Mouse (Mus musculus): ENCODE results near the gene Klra5. TPM values are rescaled to one million over a fixed set of nuclear protein-coding genes. Genes with fewer than 3 reads are reported as not detected.
"Not testable (repeated sequence)": the region's sequence is repeated elsewhere in the genome, so short reads cannot be mapped to it uniquely, and the experiment has no call there.

Gene Klra5
- polyA plus RNA-seq (2015; fragmentation: Nextera tagmentation; extraction: Ambion mirVana), result not detected in 2 replicates

GRCm38 (mm10) chr6:129917476-129917946, at the start of gene Klra5:
Gene Klra5, minus strand, starts transcription at chr6:129917650.
- H3K4me3 ChIP-seq (replicated peaks); H3K27ac ChIP-seq; ATAC-seq; H3K9ac ChIP-seq; H3K36me3 ChIP-seq; H3K9me3 ChIP-seq; H3K27me3 ChIP-seq (replicated peaks); H3K4me2 ChIP-seq (replicated peaks); H3K4me1 ChIP-seq (replicated peaks): not testable (repeated sequence)

GRCm38 (mm10) chr6:129916996-129917395, 454 bp downstream of the Klra5 start:
- H3K27ac ChIP-seq, result no peak overlapping the region
- H3K9me3 ChIP-seq, result no peaks in the 10 kb centered on the region
- no peak overlapping the region for H3K4me2 ChIP-seq (replicated peaks)
- no peak overlapping the region for H3K4me3 ChIP-seq (replicated peaks)
- no peaks in the 10 kb centered on the region for H3K4me1 ChIP-seq (replicated peaks)
- WGBS, result 67% methylated on average over 1 of the region's 1 CpGs
- H3K36me3 ChIP-seq, result no peaks in the 10 kb centered on the region
- H3K27me3 ChIP-seq (replicated peaks), result no peaks in the 10 kb centered on the region
- H3K9ac ChIP-seq, result no peak overlapping the region
- no peak for ATAC-seq

DNA sequence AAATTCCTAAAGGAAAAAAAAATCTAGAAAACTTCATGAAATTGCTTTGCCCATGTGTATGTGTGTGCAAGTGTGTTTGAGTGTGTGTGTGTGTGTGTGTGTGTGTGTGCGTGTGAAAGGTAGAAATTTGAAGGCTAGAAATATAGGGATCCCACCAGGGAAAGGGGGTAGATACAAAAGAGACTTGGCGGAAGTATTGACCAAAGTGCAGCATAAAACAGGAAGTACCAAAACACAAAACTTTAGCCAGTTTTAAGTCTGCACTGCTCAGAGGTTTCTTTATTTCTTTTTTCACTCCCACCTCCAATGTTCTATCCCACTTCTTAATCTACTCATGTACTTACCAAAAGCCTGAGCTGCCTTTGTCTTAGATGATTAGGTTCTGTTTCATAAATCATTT, 34.9 kb downstream of the Klra5 start:
- Histone ChIP-seq H3K27me3 (replicated peaks) (no peaks in the 10 kb centered on the region), H3K9ac (no peak overlapping the region), H3K4me3 (replicated peaks) (no peak overlapping the region), H3K36me3 (no peaks in the 10 kb centered on the region), H3K4me2 (replicated peaks) (no peak overlapping the region), H3K4me1 (replicated peaks) (no peaks in the 10 kb centered on the region), H3K27ac (no peak overlapping the region), H3K9me3 (no peaks in the 10 kb centered on the region)
- WGBS, result 84% methylated on average over 2 of the region's 2 CpGs
- no peak for ATAC-seq

DNA sequence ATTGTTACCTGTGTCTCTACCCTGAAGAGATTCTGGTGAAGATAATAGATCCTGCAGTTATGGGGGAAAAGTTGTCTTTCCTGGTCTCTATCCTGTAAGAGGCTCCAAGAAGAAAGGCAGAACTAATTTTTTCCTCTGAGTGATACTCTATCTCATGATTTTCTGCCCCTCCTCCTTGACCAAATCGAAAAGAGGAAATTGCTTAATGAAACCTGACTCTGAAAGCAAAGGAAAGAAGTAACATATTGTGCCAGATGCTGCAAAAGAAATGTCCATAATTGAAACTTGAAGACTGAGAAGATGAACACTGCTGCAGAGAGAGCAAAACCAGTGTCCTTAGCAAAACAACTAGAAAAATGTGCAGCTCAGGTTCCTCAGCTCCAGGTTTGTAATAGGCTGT, 40.9 kb downstream of the Klra5 start, which contains the start of gene Klra17:
TSS of gene Klra17 (minus strand) at position 124 of the 400 bp plus-strand sequence.
- Histone ChIP-seq H3K4me1 (replicated peaks) (no peaks in the 10 kb centered on the region), H3K4me3 (replicated peaks) (no peak within 1 kb of the TSS), H3K9ac (no peak within 1 kb of the TSS), H3K27ac (no peak within 1 kb of the TSS), H3K36me3 (no peaks in the 10 kb centered on the region), H3K4me2 (replicated peaks) (no peak within 1 kb of the TSS), H3K9me3 (no peaks in the 10 kb centered on the region), H3K27me3 (replicated peaks) (no peaks in the 10 kb centered on the region)
- 58% methylated on average over 1 of the region's 1 CpGs for WGBS
- no peak for ATAC-seq

DNA sequence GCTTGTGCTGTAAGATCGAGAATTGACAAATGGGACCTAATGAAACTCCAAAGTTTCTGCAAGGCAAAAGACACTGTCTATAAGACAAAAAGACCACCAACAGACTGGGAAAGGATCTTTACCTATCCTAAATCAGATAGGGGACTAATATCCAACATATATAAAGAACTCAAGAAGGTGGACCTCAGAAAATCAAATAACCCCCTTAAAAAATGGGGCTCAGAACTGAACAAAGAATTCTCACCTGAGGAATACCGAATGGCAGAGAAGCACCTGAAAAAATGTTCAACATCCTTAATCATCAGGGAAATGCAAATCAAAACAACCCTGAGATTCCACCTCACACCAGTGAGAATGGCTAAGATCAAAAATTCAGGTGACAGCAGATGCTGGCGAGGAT, 55.1 kb downstream of the Klra5 start, which contains the start of gene Gm17631:
TSS of gene Gm17631 (plus strand) at position 301 of the 400 bp plus-strand sequence.
- H3K4me1 ChIP-seq (replicated peaks); H3K27me3 ChIP-seq (replicated peaks); H3K27ac ChIP-seq; H3K4me3 ChIP-seq (replicated peaks); H3K9me3 ChIP-seq; ATAC-seq; H3K9ac ChIP-seq; H3K4me2 ChIP-seq (replicated peaks); H3K36me3 ChIP-seq: not testable (repeated sequence)
- WGBS, result no CpG with 5 or more reads among the region's 3 CpGs

Other genes with a start within 250 kb of the Klra5 start
- 0.39 and 0.40 TPM in 2 replicates for gene Klrc1, start 238.7 kb downstream of the Klra5 start, polyA plus RNA-seq (2015; fragmentation: Nextera tagmentation; extraction: Ambion mirVana)
- not detected in 2 replicates for gene Klri1, start 200.5 kb downstream of the Klra5 start, polyA plus RNA-seq (2015; fragmentation: Nextera tagmentation; extraction: Ambion mirVana)
- gene Klri2, start 177.2 kb downstream of the Klra5 start, polyA plus RNA-seq (2015; fragmentation: Nextera tagmentation; extraction: Ambion mirVana), result 0.10 and 0.11 TPM in 2 replicates
- gene Gm156, start 133.4 kb downstream of the Klra5 start, polyA plus RNA-seq (2015; fragmentation: Nextera tagmentation; extraction: Ambion mirVana), result not detected in 2 replicates
- gene Gm17631, start 55.0 kb downstream of the Klra5 start, polyA plus RNA-seq (2015; fragmentation: Nextera tagmentation; extraction: Ambion mirVana), result not detected in 2 replicates
- not detected in 2 replicates for gene Klra17, start 41.0 kb downstream of the Klra5 start, polyA plus RNA-seq (2015; fragmentation: Nextera tagmentation; extraction: Ambion mirVana)
- not detected in 2 replicates for gene Klra6, start 109.3 kb upstream of the Klra5 start, polyA plus RNA-seq (2015; fragmentation: Nextera tagmentation; extraction: Ambion mirVana)
- not detected in 2 replicates for gene Klra4, start 149.6 kb upstream of the Klra5 start, polyA plus RNA-seq (2015; fragmentation: Nextera tagmentation; extraction: Ambion mirVana)
- gene Klra8, start 212.2 kb upstream of the Klra5 start, polyA plus RNA-seq (2015; fragmentation: Nextera tagmentation; extraction: Ambion mirVana), result not detected in 2 replicates

Data from intestine, embryonic 15.5 days (tissue).